Mouse (Mus musculus) embryo, embryonic 10 days (tissue): ENCODE data around the gene Chmp4b.

Experiments
- DNase-seq: peaks from one replicate; pipeline ENCODE4 v3.0.0-alpha.2; 2015; ENCODE audit warnings: low spot score

Gene Chmp4b

GRCm38 (mm10) chr2:154651363-154651762 is at the start of gene Chmp4b:
TSS of gene Chmp4b (plus strand) at chr2:154651705.
- peak; percentile 49 for DNase-seq

- DNase-seq, result no peak
Measured at GRCm38 (mm10) chr2:154603007-154603637, 48.4 kb upstream of the Chmp4b start.

GRCm38 (mm10) chr2:154603638-154604153 is 47.8 kb upstream of the Chmp4b start, which contains the start of gene Pxmp4:
TSS of gene Pxmp4 (minus strand) at chr2:154603708.
- DNase-seq, result peak; percentile 97

- DNase-seq, result no peak
Measured at GRCm38 (mm10) chr2:154604156-154604555, 47.3 kb upstream of the Chmp4b start.

- no peak for DNase-seq
Measured at GRCm38 (mm10) chr2:154606965-154607364, 44.5 kb upstream of the Chmp4b start.

- no peak for DNase-seq
Measured at GRCm38 (mm10) chr2:154609050-154609767, 42.3 kb upstream of the Chmp4b start.

GRCm38 (mm10) chr2:154613118-154614115 is 38.1 kb upstream of the Chmp4b start, which contains the start of the genes Zfp341 and 4930519P11Rik:
TSS of gene Zfp341 (plus strand) at chr2:154613297.
TSS of gene 4930519P11Rik (minus strand) at chr2:154613437.
- peak; percentile 89 for DNase-seq

GRCm38 (mm10) chr2:154614841-154615576 is 36.5 kb upstream of the Chmp4b start:
- no peak for DNase-seq

GRCm38 (mm10) chr2:154615674-154616073 is 35.8 kb upstream of the Chmp4b start:
- no peak for DNase-seq

- DNase-seq, result no peak
Measured at GRCm38 (mm10) chr2:154617061-154617460, 34.4 kb upstream of the Chmp4b start.

GRCm38 (mm10) chr2:154621684-154622083 is 29.8 kb upstream of the Chmp4b start:
- DNase-seq, result no peak

GRCm38 (mm10) chr2:154624137-154624536 is 27.4 kb upstream of the Chmp4b start:
- DNase-seq, result no peak

- DNase-seq, result no peak
Measured at GRCm38 (mm10) chr2:154630531-154630930, 21.0 kb upstream of the Chmp4b start.

GRCm38 (mm10) chr2:154632203-154632780 is 19.2 kb upstream of the Chmp4b start:
- DNase-seq, result no peak

GRCm38 (mm10) chr2:154633039-154633742 is 18.3 kb upstream of the Chmp4b start:
- DNase-seq, result no peak

GRCm38 (mm10) chr2:154633876-154634644 is 17.4 kb upstream of the Chmp4b start:
- no peak for DNase-seq

GRCm38 (mm10) chr2:154635826-154636225 is 15.7 kb upstream of the Chmp4b start:
- DNase-seq, result no peak

GRCm38 (mm10) chr2:154638521-154638920 is 13.0 kb upstream of the Chmp4b start:
- DNase-seq, result no peak

- no peak for DNase-seq
Measured at GRCm38 (mm10) chr2:154639115-154639514, 12.4 kb upstream of the Chmp4b start.
